Mouse (Mus musculus) stomach, embryonic 14.5 days (tissue): Measurements from ENCODE around the gene Rpl31. TPM values are rescaled to one million over a fixed set of nuclear protein-coding genes. Genes with fewer than 3 reads are reported as not detected.
A peak's percentile ranks its signal among the peaks of the same experiment; 100 is the strongest.

Experiments
- ATAC-seq: fragments of 200-750 bp; cut with Nextera tagmentation; 2 replicates; pipeline ENCODE4 v1.8.0; 2017; ENCODE audit warnings: low read depth, moderate TSS enrichment; ENCODE audit not compliant: insufficient number of reproducible peaks, insufficient read depth, low FRiP score
- H3K27ac ChIP-seq: fragments of 300-500 bp; sonication (generic); 2 replicates; pipeline ENCODE4 v1.5.1; 2014; ENCODE audit warnings: mild to moderate bottlenecking, low read length, moderate library complexity, mixed read lengths
- H3K27me3 ChIP-seq: fragments of 300-500 bp; sonication (generic); 2 replicates; pipeline ENCODE4 v1.6.1; 2014; ENCODE audit warnings: low read length, control low read depth, mixed read lengths; ENCODE audit not compliant: control insufficient read depth, insufficient read depth
- H3K36me3 ChIP-seq: fragments of 300-500 bp; sonication (generic); 2 replicates; pipeline ENCODE4 v1.6.1; 2014; ENCODE audit warnings: mild to moderate bottlenecking, control low read depth, low read length, moderate library complexity, mixed read lengths; ENCODE audit not compliant: control insufficient read depth, insufficient read depth
- H3K4me1 ChIP-seq: fragments of 300-500 bp; sonication (generic); 2 replicates; pipeline ENCODE4 v1.6.1; 2014; ENCODE audit warnings: low read length, control low read depth, mixed read lengths; ENCODE audit not compliant: control insufficient read depth, insufficient read depth
- H3K4me2 ChIP-seq: fragments of 300-500 bp; sonication (generic); replicated peaks from 2 replicates; pipeline ENCODE4 v1.6.1; 2014; ENCODE audit warnings: low read depth, low read length, control low read depth
- H3K4me3 ChIP-seq: fragments of 300-500 bp; sonication (generic); 2 replicates; pipeline ENCODE4 v1.5.1; 2014; ENCODE audit warnings: low read depth, low read length, control low read depth
- H3K9ac ChIP-seq: fragments of 300-500 bp; sonication (generic); replicated peaks from 2 replicates; pipeline ENCODE4 v1.6.1; 2014; ENCODE audit warnings: low read depth, mild to moderate bottlenecking, control low read depth, low read length, moderate library complexity, mixed read lengths
- H3K9me3 ChIP-seq: fragments of 300-500 bp; sonication (generic); 2 replicates; pipeline ENCODE4 v1.6.1; 2016; ENCODE audit warnings: low read depth, low read length, control low read depth; ENCODE audit not compliant: control insufficient read depth
- WGBS: fragments of 180-500 bp; shearing (Covaris S2); extraction: QIAGEN DNeasy Blood & Tissue Kit; methylation state at CpG from one replicate; pipeline ENCODE4 v1.1.7; 2014; 5-methylcytosine and 5-hydroxymethylcytosine counted together
- polyA plus RNA-seq: library from polyadenylated mRNA; unstranded; fragments of >200 nt; fragmentation: Nextera tagmentation; extraction: Ambion mirVana; gene quantifications from 2 replicates; pipeline ENCODE4 v1.2.1, GENCODE M21; 2014

The Rpl31 gene
- polyA plus RNA-seq, 1 experiment from 2014 or later, result 805 TPM

GRCm38 (mm10) chr1:39396347-39396746 lies 28.7 kb downstream of the Rpl31 start:
- no peak overlapping the region for H3K4me3 ChIP-seq
- peaks cover 4% of the 10 kb centered on the region; the same call in 1 of the 2 replicates for H3K9me3 ChIP-seq
- ATAC-seq, result no peak
- H3K4me1 ChIP-seq, result no peaks in the 10 kb centered on the region
- no peaks in the 10 kb centered on the region for H3K27me3 ChIP-seq
- no peaks in the 10 kb centered on the region for H3K36me3 ChIP-seq
- WGBS, result 65% methylated on average over 4 of the region's 4 CpGs
- no peak overlapping the region for H3K9ac ChIP-seq
- no peak overlapping the region for H3K27ac ChIP-seq
- no peak overlapping the region for H3K4me2 ChIP-seq

GRCm38 (mm10) chr1:39398284-39398683 lies 30.6 kb downstream of the Rpl31 start:
- Histone ChIP-seq H3K27ac (no peak overlapping the region), H3K27me3 (no peaks in the 10 kb centered on the region), H3K4me2 (no peak overlapping the region), H3K4me3 (no peak overlapping the region), H3K36me3 (no peaks in the 10 kb centered on the region; the same call in 1 of the 2 replicates), H3K4me1 (no peaks in the 10 kb centered on the region), H3K9ac (no peak overlapping the region), H3K9me3 (peaks cover 4% of the 10 kb centered on the region; the same call in 1 of the 2 replicates)
- no peak for ATAC-seq
- 73% methylated on average over 6 of the region's 6 CpGs for WGBS

- WGBS, result 59% methylated on average over 4 of the region's 4 CpGs
- no peak overlapping the region for H3K9ac ChIP-seq
- no peak for ATAC-seq
- H3K27ac ChIP-seq, result no peak overlapping the region
- no peaks in the 10 kb centered on the region for H3K4me1 ChIP-seq
- H3K36me3 ChIP-seq, result no peaks in the 10 kb centered on the region; the same call in 1 of the 2 replicates
- no peak overlapping the region for H3K4me3 ChIP-seq
- no peaks in the 10 kb centered on the region for H3K27me3 ChIP-seq
- H3K9me3 ChIP-seq, result peaks cover 4% of the 10 kb centered on the region; the same call in 1 of the 2 replicates
- no peak overlapping the region for H3K4me2 ChIP-seq
Measured at GRCm38 (mm10) chr1:39399228-39399627, 31.6 kb downstream of the Rpl31 start.

GRCm38 (mm10) chr1:39400173-39400572 lies 32.5 kb downstream of the Rpl31 start:
- ATAC-seq, result no peak
- Histone ChIP-seq H3K4me2 (no peak overlapping the region), H3K4me3 (no peak overlapping the region), H3K27me3 (no peaks in the 10 kb centered on the region), H3K36me3 (no peaks in the 10 kb centered on the region; the same call in 1 of the 2 replicates), H3K9me3 (peaks cover 4% of the 10 kb centered on the region; the same call in 1 of the 2 replicates), H3K4me1 (no peaks in the 10 kb centered on the region), H3K9ac (no peak overlapping the region), H3K27ac (no peak overlapping the region)
- WGBS, result 87% methylated on average over 3 of the region's 3 CpGs

GRCm38 (mm10) chr1:39407108-39407507 lies 39.5 kb downstream of the Rpl31 start:
- Histone ChIP-seq H3K4me3 (no peak overlapping the region), H3K4me1 (0 out of 2 replicates have a peak, but pooled peaks cover 4% of the 10 kb centered on the region), H3K27me3 (no peaks in the 10 kb centered on the region), H3K27ac (no peak overlapping the region), H3K4me2 (no peak overlapping the region), H3K36me3 (no peaks in the 10 kb centered on the region; the same call in 1 of the 2 replicates), H3K9me3 (no peaks in the 10 kb centered on the region), H3K9ac (no peak overlapping the region)
- no peak for ATAC-seq
- WGBS, result 77% methylated on average over 4 of the region's 4 CpGs

- Histone ChIP-seq H3K36me3 (no peaks in the 10 kb centered on the region), H3K27ac (peak overlapping the region; percentile 22; the same call in 1 of the 2 replicates), H3K4me1 (0 out of 2 replicates have a peak, but pooled peaks cover 4% of the 10 kb centered on the region), H3K9me3 (no peaks in the 10 kb centered on the region), H3K4me3 (no peak overlapping the region), H3K9ac (no peak overlapping the region), H3K4me2 (no peak overlapping the region), H3K27me3 (no peaks in the 10 kb centered on the region)
- WGBS, result 84% methylated on average over 6 of the region's 6 CpGs
- no peak for ATAC-seq
Measured at GRCm38 (mm10) chr1:39408123-39408522, 40.5 kb downstream of the Rpl31 start.

- no peak overlapping the region for H3K4me2 ChIP-seq
- ATAC-seq, result no peak
- H3K27ac ChIP-seq, result peak overlapping the region; percentile 22; the same call in 1 of the 2 replicates
Measured at GRCm38 (mm10) chr1:39408668-39409067, 41.0 kb downstream of the Rpl31 start.

GRCm38 (mm10) chr1:39410085-39410821 lies 42.6 kb downstream of the Rpl31 start:
- H3K4me1 ChIP-seq, result 0 out of 2 replicates have a peak, but pooled peaks cover 4% of the 10 kb centered on the region
- H3K4me2 ChIP-seq, result no peak overlapping the region
- no peak overlapping the region for H3K4me3 ChIP-seq
- H3K27me3 ChIP-seq, result no peaks in the 10 kb centered on the region
- H3K9me3 ChIP-seq, result 0 out of 2 replicates have a peak, but pooled peaks cover 2% of the 10 kb centered on the region
- no peak overlapping the region for H3K9ac ChIP-seq
- 77% methylated on average over 19 of the region's 19 CpGs for WGBS
- H3K27ac ChIP-seq, result no peak overlapping the region
- H3K36me3 ChIP-seq, result no peaks in the 10 kb centered on the region
- no peak for ATAC-seq

More at GRCm38 (mm10) chr1:39408668-39409067, 41.0 kb downstream of the Rpl31 start:
- Histone ChIP-seq H3K9me3 (no peaks in the 10 kb centered on the region), H3K36me3 (no peaks in the 10 kb centered on the region), H3K4me1 (0 out of 2 replicates have a peak, but pooled peaks cover 4% of the 10 kb centered on the region), H3K4me3 (no peak overlapping the region), H3K9ac (no peak overlapping the region), H3K27me3 (no peaks in the 10 kb centered on the region)
- 52% methylated on average over 7 of the region's 7 CpGs for WGBS
